Mouse (Mus musculus): ENCODE measurements at regions not wholly inside any gene's neighbourhood (a gene's known extent, or its start where the extent isn't known, plus 50 kb on each side); places are given as distances from the start of the nearest gene placed in this dataset.
"Not testable (repeated sequence)": the region's sequence is repeated elsewhere in the genome, so short reads cannot be mapped to it uniquely, and the experiment has no call there.

DNA sequence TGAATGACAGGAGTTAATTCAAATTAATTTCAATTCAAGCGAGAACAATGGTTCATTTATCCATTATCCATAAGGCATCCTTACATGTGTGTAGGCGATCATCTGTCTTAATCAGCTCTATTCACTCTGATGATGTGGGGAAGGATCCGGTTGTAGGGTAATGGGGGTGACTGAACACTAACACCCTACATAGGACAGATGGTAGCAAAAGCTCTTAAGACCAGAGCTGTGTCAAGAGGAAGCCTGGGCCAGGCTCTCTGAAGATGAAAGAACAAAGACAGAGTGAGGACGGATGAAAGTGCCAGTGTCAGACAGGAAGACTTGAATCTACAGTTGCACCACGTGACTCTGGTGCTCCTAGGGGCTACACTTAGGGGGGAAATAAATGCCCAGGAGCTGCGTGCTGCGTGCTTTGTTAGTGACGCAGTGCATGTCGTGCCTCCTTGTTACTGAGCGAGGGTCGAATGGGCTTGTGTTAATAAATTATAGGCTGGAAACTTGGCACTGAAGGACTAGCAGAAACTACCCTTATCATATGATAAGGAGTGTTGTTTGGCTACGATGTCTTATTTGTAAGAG, 107.1 kb upstream of the Steap1 start:
- no peak overlapping the region for H3K4me3 ChIP-seq
- 64% methylated on average over 12 of the region's 12 CpGs for WGBS

GRCm38 (mm10) chr5:5845805-5846496, 96.8 kb upstream of the Steap1 start:
- no peak overlapping the region for H3K27ac ChIP-seq
- H3K79me2 ChIP-seq (replicated peaks; ENCODE audit: control insufficient read depth, insufficient read depth, low read length): no peaks in the 10 kb centered on the region
- no peak overlapping the region for H3K9ac ChIP-seq (ENCODE audit: low read depth, low read length)
- WGBS: 45% methylated on average over 9 of the region's 9 CpGs
- TF ChIP-seq POLR2A (IDR thresholded peaks at IDR 0.05; ENCODE audit: insufficient read depth, low read depth, low read length) (no peak), CTCF (IDR thresholded peaks at IDR 0.05) (peak; percentile 57), EP300 (IDR thresholded peaks at IDR 0.05; ENCODE audit: insufficient read depth, low read depth, low read length) (no peak)
- no peaks in the 10 kb centered on the region for H3K36me3 ChIP-seq (ENCODE audit: control insufficient read depth, insufficient read depth, low read length)
- H3K4me1 ChIP-seq (ENCODE audit: control insufficient read depth, insufficient read depth, low read length): no peaks in the 10 kb centered on the region
- DNase-seq: no peak
- no peak overlapping the region for H3K4me3 ChIP-seq
- H3K27me3 ChIP-seq (ENCODE audit: control insufficient read depth, insufficient read depth, low read length): no peaks in the 10 kb centered on the region
- intact Hi-C loops (cut with DNase I): no loop called here

More for the DNA sequence above, 107.1 kb upstream of the Steap1 start:
- Histone ChIP-seq H3K79me2 (replicated peaks; ENCODE audit: control insufficient read depth, insufficient read depth, low read length) (no peaks in the 10 kb centered on the region), H3K27me3 (ENCODE audit: control insufficient read depth, insufficient read depth, low read length) (no peaks in the 10 kb centered on the region), H3K27ac (no peak overlapping the region), H3K4me1 (ENCODE audit: control insufficient read depth, insufficient read depth, low read length) (no peaks in the 10 kb centered on the region), H3K36me3 (ENCODE audit: control insufficient read depth, insufficient read depth, low read length) (no peaks in the 10 kb centered on the region), H3K9ac (ENCODE audit: low read depth, low read length) (no peak overlapping the region)
- no peak for DNase-seq
- intact Hi-C loops (cut with DNase I): no loop called here
- TF ChIP-seq CTCF (IDR thresholded peaks at IDR 0.05): no peak
- no peak for TF ChIP-seq EP300 (IDR thresholded peaks at IDR 0.05; ENCODE audit: insufficient read depth, low read depth, low read length)
- TF ChIP-seq POLR2A (IDR thresholded peaks at IDR 0.05; ENCODE audit: insufficient read depth, low read depth, low read length): no peak

DNA sequence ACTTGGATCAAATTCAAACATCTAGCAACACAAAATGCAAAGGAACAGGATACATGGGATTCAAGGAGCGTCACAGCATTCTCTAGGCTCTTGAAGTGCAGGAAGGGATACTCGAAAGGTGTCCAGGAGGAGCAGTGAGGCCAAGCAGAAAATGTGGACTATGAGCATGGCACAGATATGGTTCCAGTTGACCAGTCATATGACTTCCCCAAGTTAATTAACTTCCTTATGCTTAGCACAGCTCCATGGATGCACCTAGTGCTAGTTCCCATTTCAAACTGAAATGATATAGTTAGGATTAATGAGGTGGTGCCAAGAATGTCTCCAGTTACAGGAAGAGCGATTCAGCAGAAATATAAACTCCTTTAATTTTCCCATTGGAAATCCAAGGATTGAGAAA, 95.2 kb upstream of the Steap1 start:
- DNase-seq: no peak
- H3K4me1 ChIP-seq (ENCODE audit: control insufficient read depth, insufficient read depth, low read length): no peaks in the 10 kb centered on the region
- H3K79me2 ChIP-seq (replicated peaks; ENCODE audit: control insufficient read depth, insufficient read depth, low read length): no peaks in the 10 kb centered on the region
- H3K4me3 ChIP-seq: no peak overlapping the region
- TF ChIP-seq EP300 (IDR thresholded peaks at IDR 0.05; ENCODE audit: insufficient read depth, low read depth, low read length): no peak
- TF ChIP-seq CTCF (IDR thresholded peaks at IDR 0.05): no peak
- TF ChIP-seq POLR2A (IDR thresholded peaks at IDR 0.05; ENCODE audit: insufficient read depth, low read depth, low read length): no peak
- intact Hi-C loops (cut with DNase I): no loop called here
- H3K27me3 ChIP-seq (ENCODE audit: control insufficient read depth, insufficient read depth, low read length): no peaks in the 10 kb centered on the region
- no peak overlapping the region for H3K9ac ChIP-seq (ENCODE audit: low read depth, low read length)
- H3K27ac ChIP-seq: no peak overlapping the region
- no peaks in the 10 kb centered on the region for H3K36me3 ChIP-seq (ENCODE audit: control insufficient read depth, insufficient read depth, low read length)
- WGBS: 72% methylated on average over 3 of the region's 3 CpGs

DNA sequence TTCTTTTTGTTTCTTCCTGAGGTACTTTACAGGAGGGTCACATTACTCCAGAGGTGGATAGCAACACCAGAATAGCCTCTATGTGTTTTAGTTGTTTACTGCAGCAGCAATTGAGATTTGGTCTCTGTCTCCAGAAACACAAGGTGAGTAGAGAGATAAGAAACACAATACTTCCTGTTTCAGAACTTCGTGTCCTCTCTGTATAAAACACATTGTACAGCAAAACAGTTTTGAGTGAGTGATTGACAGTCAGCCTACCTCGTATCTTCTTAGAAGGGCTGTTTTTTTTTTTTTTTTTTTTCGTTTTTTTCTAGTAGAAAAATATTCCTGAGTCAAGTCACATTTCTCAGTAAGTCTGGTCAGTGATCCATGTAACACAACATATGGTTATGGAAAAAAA, 89.6 kb upstream of the Steap1 start:
- H3K79me2 ChIP-seq (replicated peaks; ENCODE audit: control insufficient read depth, insufficient read depth, low read length): no peaks in the 10 kb centered on the region
- intact Hi-C loops (cut with DNase I): no loop called here
- H3K4me1 ChIP-seq (ENCODE audit: control insufficient read depth, insufficient read depth, low read length): no peaks in the 10 kb centered on the region
- no peak overlapping the region for H3K27ac ChIP-seq
- H3K36me3 ChIP-seq (ENCODE audit: control insufficient read depth, insufficient read depth, low read length): no peaks in the 10 kb centered on the region
- DNase-seq: no peak
- H3K9ac ChIP-seq (ENCODE audit: low read depth, low read length): no peak overlapping the region
- 20% methylated on average over 3 of the region's 3 CpGs for WGBS
- H3K4me3 ChIP-seq: no peak overlapping the region
- no peak for TF ChIP-seq POLR2A (IDR thresholded peaks at IDR 0.05; ENCODE audit: insufficient read depth, low read depth, low read length)
- no peak for TF ChIP-seq CTCF (IDR thresholded peaks at IDR 0.05)
- no peak for TF ChIP-seq EP300 (IDR thresholded peaks at IDR 0.05; ENCODE audit: insufficient read depth, low read depth, low read length)
- no peaks in the 10 kb centered on the region for H3K27me3 ChIP-seq (ENCODE audit: control insufficient read depth, insufficient read depth, low read length)

GRCm38 (mm10) chr5:5822666-5823065, 73.5 kb upstream of the Steap1 start:
- H3K27ac ChIP-seq; H3K79me2 ChIP-seq (replicated peaks; ENCODE audit: control insufficient read depth, insufficient read depth, low read length); DNase-seq; H3K27me3 ChIP-seq (ENCODE audit: control insufficient read depth, insufficient read depth, low read length); H3K4me1 ChIP-seq (ENCODE audit: control insufficient read depth, insufficient read depth, low read length); intact Hi-C loops (cut with DNase I); H3K36me3 ChIP-seq (ENCODE audit: control insufficient read depth, insufficient read depth, low read length); H3K9ac ChIP-seq (ENCODE audit: low read depth, low read length); H3K4me3 ChIP-seq: not testable (repeated sequence)
- WGBS: 76% methylated on average over 9 of the region's 9 CpGs

Data from heart, adult 2 months (tissue).